Mouse (Mus musculus) spleen, adult 2 months (tissue): Measurements from ENCODE around the gene Plekhh3. TPM values are rescaled to one million over a fixed set of nuclear protein-coding genes. Genes with fewer than 3 reads are reported as not detected.
A peak's percentile ranks its signal among the peaks of the same experiment; 100 is the strongest.
"Not testable (repeated sequence)": the region's sequence is repeated elsewhere in the genome, so short reads cannot be mapped to it uniquely, and the experiment has no call there.

Experiments used
- DNase-seq, 2 experiments: peaks; one replicate each; pipeline versions ENCODE4 v3.0.0 to v3.0.0-alpha.2; 2012 to 2021; ENCODE audit warnings: low spot score in 2 of 2, low read depth in 1 of 2
- H3K27ac ChIP-seq: fragments of 200-500 bp; 2 replicates; pipeline ENCODE4 v1.5.1; 2012; ENCODE audit warnings: low read length, inconsistent platforms; ENCODE audit not compliant: insufficient read depth
- H3K27me3 ChIP-seq: fragments of 200-500 bp; 2 replicates; pipeline ENCODE4 v1.6.1; 2012; ENCODE audit warnings: mild to moderate bottlenecking, moderate library complexity, low read length, inconsistent platforms; ENCODE audit not compliant: control insufficient read depth, insufficient read depth
- H3K36me3 ChIP-seq: fragments of 200-500 bp; 2 replicates; pipeline ENCODE4 v1.6.1; 2012; ENCODE audit warnings: mild to moderate bottlenecking, low read length, inconsistent platforms; ENCODE audit not compliant: control insufficient read depth, insufficient read depth
- H3K4me1 ChIP-seq: fragments of 200-500 bp; 2 replicates; pipeline ENCODE4 v1.6.1; 2011; ENCODE audit warnings: inconsistent platforms; ENCODE audit not compliant: control insufficient read depth, insufficient read depth, insufficient read length
- H3K4me3 ChIP-seq: fragments of 200-500 bp; 2 replicates; pipeline ENCODE4 v1.5.1; 2011; ENCODE audit warnings: mild to moderate bottlenecking, inconsistent platforms; ENCODE audit not compliant: insufficient read depth, insufficient read length; ENCODE audit errors: extremely low read depth
- CTCF ChIP-seq: fragments of 200-500 bp; IDR thresholded peaks from 2 replicates; pipeline ENCODE4 v1.5.1; 2011; ENCODE audit warnings: mild to moderate bottlenecking, inconsistent platforms; ENCODE audit not compliant: insufficient read depth, insufficient read length, insufficient replicate concordance; ENCODE audit errors: extremely low read depth
- POLR2A ChIP-seq: fragments of 200-500 bp; IDR thresholded peaks from 2 replicates; pipeline ENCODE4 v1.6.1; 2011; ENCODE audit warnings: low read depth, low read length, inconsistent platforms
- WGBS: fragments of 180-500 bp; shearing (Covaris S2); methylation state at CpG from one replicate; pipeline ENCODE4 v1.1.7; 2018; 5-methylcytosine and 5-hydroxymethylcytosine counted together
- polyA plus RNA-seq: library from polyadenylated mRNA; depleted of rRNA; stranded (reverse); fragments of >200 nt; gene quantifications from 2 replicates; pipeline ENCODE4 v1.2.3, GENCODE M21; 2012

The Plekhh3 gene
- polyA plus RNA-seq, 1 experiment, result 5.8 TPM

- Histone ChIP-seq H3K4me1 (peaks cover 6% of the 10 kb centered on the region), H3K27ac (no peak overlapping the region), H3K36me3 (no peaks in the 10 kb centered on the region), H3K27me3 (peaks cover 32% of the 10 kb centered on the region), H3K4me3 (no peak overlapping the region)
- 27% methylated on average over 35 of the region's 35 CpGs for WGBS
- DNase-seq, result no peak
- no peak for TF ChIP-seq POLR2A
- TF ChIP-seq CTCF, result no peak
These were observed 6.2 kb downstream of the Plekhh3 start for GRCm38 (mm10) chr11:101164677-101165580.

- TF ChIP-seq CTCF (no peak), POLR2A (no peak)
- no peaks in the 10 kb centered on the region for H3K36me3 ChIP-seq
- peaks cover 26% of the 10 kb centered on the region for H3K27me3 ChIP-seq
- H3K4me3 ChIP-seq, result peak overlapping the region; percentile 3; the same call in 1 of the 2 replicates
- WGBS, result 35% methylated on average over 21 of the region's 21 CpGs
- peaks cover 6% of the 10 kb centered on the region for H3K4me1 ChIP-seq
- no peak overlapping the region for H3K27ac ChIP-seq
- DNase-seq, result no peak
These were observed 6.8 kb downstream of the Plekhh3 start for GRCm38 (mm10) chr11:101164351-101164665.

DNA sequence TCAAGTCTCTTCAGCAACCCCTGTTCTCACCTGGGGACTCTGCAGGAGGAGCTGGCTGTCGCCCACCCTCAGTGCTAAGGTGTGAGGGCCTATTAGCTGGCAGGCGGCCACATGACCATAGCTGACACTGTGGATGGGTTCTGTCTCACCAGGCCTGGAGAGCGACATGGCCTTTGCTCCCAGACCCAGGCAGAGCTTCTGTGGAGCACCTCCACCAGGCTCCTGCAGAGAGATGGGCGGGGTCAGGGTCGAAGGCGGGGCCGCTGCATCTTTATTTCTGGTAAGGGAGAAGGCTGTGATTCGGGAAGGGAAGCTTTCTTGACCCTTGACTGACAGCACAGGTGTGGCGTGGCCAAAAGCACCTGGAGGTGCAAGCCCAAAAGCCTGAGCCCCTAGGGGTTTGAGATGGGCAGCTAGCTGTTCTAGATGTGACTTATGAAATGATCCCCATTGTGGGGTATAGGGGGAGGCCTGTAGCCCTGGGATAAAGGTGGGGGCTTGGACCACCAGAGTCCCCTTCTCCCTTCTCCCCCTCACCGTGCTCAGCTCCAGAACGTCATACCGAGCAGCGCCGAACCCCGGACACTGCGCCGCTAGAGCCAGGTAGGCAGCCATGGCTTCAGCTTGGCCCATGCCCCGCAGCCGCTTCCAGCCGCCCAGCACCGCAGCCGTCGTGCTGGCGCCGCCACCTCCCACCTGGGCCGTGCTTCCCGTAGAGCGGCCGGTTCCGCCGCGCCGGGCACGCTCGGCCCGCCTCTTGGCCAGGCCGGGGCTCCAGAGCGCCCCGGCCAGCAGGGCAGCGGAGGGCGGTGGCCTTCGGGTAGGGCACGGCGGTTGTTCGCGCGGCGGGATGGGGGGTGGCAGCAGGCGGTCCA, 7.4 kb downstream of the Plekhh3 start:
- no peak for TF ChIP-seq POLR2A
- TF ChIP-seq CTCF, result no peak
- no peak overlapping the region for H3K27ac ChIP-seq
- no peak for DNase-seq
- peak overlapping the region; percentile 3; the same call in 1 of the 2 replicates for H3K4me3 ChIP-seq
- 23% methylated on average over 49 of the region's 49 CpGs for WGBS
- peaks cover 6% of the 10 kb centered on the region for H3K4me1 ChIP-seq
- peaks cover 26% of the 10 kb centered on the region for H3K27me3 ChIP-seq
- H3K36me3 ChIP-seq, result no peaks in the 10 kb centered on the region

- WGBS, result 86% methylated on average over 5 of the region's 5 CpGs
These were observed 8.4 kb downstream of the Plekhh3 start for GRCm38 (mm10) chr11:101162772-101163171.

GRCm38 (mm10) chr11:101162301-101162700, 8.8 kb downstream of the Plekhh3 start:
- no peak for TF ChIP-seq CTCF
- Histone ChIP-seq H3K27ac (no peak overlapping the region), H3K36me3 (no peaks in the 10 kb centered on the region), H3K4me1 (peaks cover 6% of the 10 kb centered on the region), H3K4me3 (no peak overlapping the region), H3K27me3 (peaks cover 22% of the 10 kb centered on the region)
- WGBS, result 73% methylated on average over 5 of the region's 5 CpGs
- DNase-seq, result no peak

More at GRCm38 (mm10) chr11:101162772-101163171, 8.4 kb downstream of the Plekhh3 start:
- DNase-seq, result no peak
- TF ChIP-seq CTCF (no peak), POLR2A (no peak)
- Histone ChIP-seq H3K27me3 (peaks cover 23% of the 10 kb centered on the region), H3K27ac (no peak overlapping the region), H3K36me3 (no peaks in the 10 kb centered on the region), H3K4me1 (peaks cover 6% of the 10 kb centered on the region), H3K4me3 (no peak overlapping the region)

DNA sequence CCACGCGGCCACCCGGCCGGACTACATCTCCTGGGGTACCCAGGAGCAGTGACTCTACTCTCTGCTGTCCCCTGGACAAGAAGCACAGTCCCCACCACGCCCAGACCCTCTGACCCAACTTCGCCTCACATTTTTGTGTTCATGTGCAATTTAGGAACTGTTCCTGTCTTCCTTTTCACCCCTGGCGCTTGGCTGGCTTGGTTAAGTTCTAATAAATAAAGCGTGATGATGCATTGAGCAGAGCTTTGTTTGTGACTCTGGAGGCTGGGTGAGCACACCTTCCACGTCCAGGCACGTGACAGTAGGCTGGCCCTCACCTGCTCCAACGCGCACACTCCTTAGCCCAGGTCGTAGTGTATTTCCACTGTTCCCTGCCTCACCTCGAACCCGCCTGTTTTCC, 9.6 kb downstream of the Plekhh3 start:
- TF ChIP-seq CTCF (no peak), POLR2A (no peak)
- Histone ChIP-seq H3K27ac (no peak overlapping the region), H3K4me3 (no peak overlapping the region), H3K36me3 (no peaks in the 10 kb centered on the region), H3K27me3 (peaks cover 22% of the 10 kb centered on the region), H3K4me1 (peaks cover 6% of the 10 kb centered on the region)
- WGBS, result 91% methylated on average over 15 of the region's 15 CpGs
- DNase-seq, result no peak

GRCm38 (mm10) chr11:101160981-101161505, 10.1 kb downstream of the Plekhh3 start:
- DNase-seq, H3K4me1 ChIP-seq, H3K4me3 ChIP-seq, H3K27ac ChIP-seq, H3K36me3 ChIP-seq: not testable (repeated sequence)
- 85% methylated on average over 8 of the region's 8 CpGs for WGBS
- H3K27me3 ChIP-seq, result peaks cover 19% of the 10 kb centered on the region

GRCm38 (mm10) chr11:101160151-101160550, 11.0 kb downstream of the Plekhh3 start:
- H3K27ac ChIP-seq, H3K4me3 ChIP-seq, DNase-seq, H3K36me3 ChIP-seq, H3K4me1 ChIP-seq: not testable (repeated sequence)
- peaks cover 16% of the 10 kb centered on the region for H3K27me3 ChIP-seq
- 78% methylated on average over 10 of the region's 10 CpGs for whole genome bisulfite sequencing
